Mouse (Mus musculus) forebrain, embryonic 12.5 days (tissue): ENCODE data around the gene Susd1. TPM values are rescaled to one million over a fixed set of nuclear protein-coding genes. Genes with fewer than 3 reads are reported as not detected.

Experiments
- ATAC-seq: fragments of 200-750 bp; cut with Nextera tagmentation; 2 replicates; pipeline ENCODE4 v1.8.0; 2017; ENCODE audit warnings: moderate TSS enrichment; ENCODE audit not compliant: low FRiP score
- H3K27ac ChIP-seq: fragments of 300-500 bp; sonication (generic); 2 replicates; pipeline ENCODE4 v1.5.1; 2016; ENCODE audit warnings: mild to moderate bottlenecking
- H3K27me3 ChIP-seq: fragments of 300-500 bp; sonication (generic); 2 replicates; pipeline ENCODE4 v1.6.1; 2016; ENCODE audit warnings: mild to moderate bottlenecking
- H3K36me3 ChIP-seq: fragments of 300-500 bp; sonication (generic); replicated peaks from 2 replicates; pipeline ENCODE4 v1.6.1; 2016; ENCODE audit warnings: mild to moderate bottlenecking
- H3K4me1 ChIP-seq: fragments of 300-500 bp; sonication (generic); 2 replicates; pipeline ENCODE4 v1.6.1; 2016
- H3K4me2 ChIP-seq: fragments of 300-500 bp; sonication (generic); 2 replicates; pipeline ENCODE4 v1.6.1; 2016; ENCODE audit warnings: mild to moderate bottlenecking, moderate library complexity
- H3K4me3 ChIP-seq: fragments of 300-500 bp; sonication (generic); replicated peaks from 2 replicates; pipeline ENCODE4 v1.5.1; 2016; ENCODE audit warnings: mild to moderate bottlenecking
- H3K9ac ChIP-seq: fragments of 300-500 bp; sonication (generic); 2 replicates; pipeline ENCODE4 v1.6.1; 2016; ENCODE audit warnings: mild to moderate bottlenecking
- H3K9me3 ChIP-seq: fragments of 300-500 bp; sonication (generic); 2 replicates; pipeline ENCODE4 v1.6.1; 2016
- WGBS: fragments of 180-500 bp; shearing (Covaris S2); methylation state at CpG from one replicate; pipeline ENCODE4 v1.1.7; 2016; 5-methylcytosine and 5-hydroxymethylcytosine counted together
- polyA plus RNA-seq: library from polyadenylated mRNA; unstranded; fragments of >200 nt; fragmentation: Nextera tagmentation; extraction: Ambion mirVana; gene quantifications from 2 replicates; pipeline ENCODE4 v1.2.1, GENCODE M21; 2016

Gene Susd1
- polyA plus RNA-seq, 1 experiment from 2014 or later: 1.9 TPM

GRCm38 (mm10) chr4:59450906-59451305, 12.5 kb upstream of the Susd1 start:
- 95% methylated on average over 3 of the region's 3 CpGs for WGBS

DNA sequence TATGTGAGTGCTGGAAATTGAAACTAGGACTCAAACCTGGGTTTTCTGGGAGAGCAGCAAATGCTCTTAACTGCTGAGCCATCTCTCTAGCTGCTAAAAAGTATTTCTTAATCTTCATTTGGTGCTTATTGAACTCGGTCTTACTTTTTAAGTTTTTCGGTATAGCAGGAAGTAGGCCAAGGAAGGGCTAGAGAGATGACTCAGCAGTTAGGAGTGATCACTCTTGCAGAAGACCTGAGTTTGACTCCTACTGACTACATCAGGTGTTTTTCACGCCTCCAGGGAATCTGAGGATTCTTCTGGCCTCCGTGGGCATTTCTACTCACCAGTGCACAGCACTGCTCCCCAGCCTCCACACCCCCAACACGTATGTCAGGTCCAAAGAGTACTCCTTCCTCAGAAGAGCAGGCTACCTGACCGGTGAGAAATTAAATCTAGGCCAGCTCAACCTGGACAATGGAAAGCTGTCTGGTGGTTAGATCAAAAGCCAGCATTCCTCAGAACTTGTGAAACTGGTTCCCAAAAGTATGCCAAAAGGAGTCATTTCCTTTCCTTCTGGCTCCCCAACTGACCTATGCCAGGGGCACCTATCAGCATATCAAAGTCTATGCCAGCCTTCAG, 11.9 kb upstream of the Susd1 start:
- 89% methylated on average over 6 of the region's 6 CpGs for WGBS
- Histone ChIP-seq H3K36me3 (no peaks in the 10 kb centered on the region), H3K9me3 (no peaks in the 10 kb centered on the region), H3K4me2 (no peak overlapping the region), H3K9ac (no peak overlapping the region), H3K4me3 (no peak overlapping the region), H3K27me3 (no peaks in the 10 kb centered on the region), H3K27ac (no peak overlapping the region), H3K4me1 (no peaks in the 10 kb centered on the region)
- no peak for ATAC-seq

More at GRCm38 (mm10) chr4:59450906-59451305, 12.5 kb upstream of the Susd1 start:
- no peaks in the 10 kb centered on the region for H3K36me3 ChIP-seq
- no peak overlapping the region for H3K27ac ChIP-seq
- H3K4me2 ChIP-seq: no peak overlapping the region
- no peaks in the 10 kb centered on the region for H3K27me3 ChIP-seq
- H3K4me3 ChIP-seq: no peak overlapping the region
- no peaks in the 10 kb centered on the region for H3K9me3 ChIP-seq
- no peak for ATAC-seq
- no peaks in the 10 kb centered on the region for H3K4me1 ChIP-seq
- H3K9ac ChIP-seq: no peak overlapping the region

GRCm38 (mm10) chr4:59447296-59447695, 8.9 kb upstream of the Susd1 start:
- Histone ChIP-seq H3K9me3 (no peaks in the 10 kb centered on the region), H3K27me3 (no peaks in the 10 kb centered on the region; the same call in 1 of the 2 replicates), H3K27ac (no peak overlapping the region), H3K4me2 (no peak overlapping the region), H3K9ac (no peak overlapping the region), H3K4me3 (no peak overlapping the region), H3K4me1 (no peaks in the 10 kb centered on the region), H3K36me3 (no peaks in the 10 kb centered on the region)
- no peak for ATAC-seq
- 59% methylated on average over 1 of the region's 1 CpGs for WGBS

DNA sequence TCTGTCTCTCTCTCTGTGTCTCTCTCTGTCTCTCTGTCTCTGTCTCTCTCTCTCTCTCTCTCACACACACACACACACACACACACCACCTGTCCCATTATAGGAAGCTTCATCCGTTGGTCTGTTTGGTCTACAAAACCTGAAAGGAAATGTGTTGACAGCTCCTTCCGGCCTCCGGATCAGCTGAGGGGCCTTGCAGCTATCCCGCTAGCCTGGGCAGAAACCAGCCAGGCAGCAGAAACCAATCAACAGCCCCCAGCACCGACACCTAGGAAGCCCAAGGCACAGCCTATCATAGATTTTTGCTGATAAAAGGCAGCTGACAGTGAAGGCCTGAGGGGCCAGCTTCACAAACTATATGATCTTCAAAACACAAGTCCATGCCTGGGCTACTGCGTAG, 7.1 kb upstream of the Susd1 start:
- ATAC-seq: no peak
- Histone ChIP-seq H3K36me3 (no peaks in the 10 kb centered on the region), H3K4me2 (no peak overlapping the region), H3K9ac (no peak overlapping the region), H3K4me3 (no peak overlapping the region), H3K27me3 (peaks cover 5% of the 10 kb centered on the region), H3K9me3 (no peaks in the 10 kb centered on the region), H3K4me1 (no peaks in the 10 kb centered on the region), H3K27ac (no peak overlapping the region)
- WGBS: 84% methylated on average over 6 of the region's 6 CpGs

DNA sequence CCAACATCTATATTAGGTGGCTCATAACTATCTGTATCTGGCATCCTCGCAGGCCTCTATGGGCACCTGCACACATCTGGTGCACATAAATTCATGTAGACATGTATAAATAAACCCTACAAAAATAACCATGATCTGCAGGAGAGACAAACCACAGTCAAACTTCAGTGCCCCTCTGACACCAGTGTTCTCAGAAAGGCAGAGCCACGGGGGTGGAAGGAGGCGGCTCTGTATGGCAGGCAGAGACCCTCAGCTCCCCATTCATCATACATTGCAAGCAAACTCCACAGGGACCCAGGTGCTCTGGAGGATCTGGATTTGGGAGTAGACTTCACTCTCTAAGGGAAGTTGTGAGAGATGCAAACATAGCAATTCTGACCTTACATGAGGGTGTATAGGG, 6.6 kb upstream of the Susd1 start:
- Histone ChIP-seq H3K9me3 (no peaks in the 10 kb centered on the region), H3K9ac (no peak overlapping the region), H3K27ac (no peak overlapping the region), H3K4me3 (no peak overlapping the region), H3K4me1 (no peaks in the 10 kb centered on the region), H3K4me2 (no peak overlapping the region), H3K36me3 (no peaks in the 10 kb centered on the region), H3K27me3 (peaks cover 10% of the 10 kb centered on the region)
- no peak for ATAC-seq
- 92% methylated on average over 3 of the region's 3 CpGs for WGBS

DNA sequence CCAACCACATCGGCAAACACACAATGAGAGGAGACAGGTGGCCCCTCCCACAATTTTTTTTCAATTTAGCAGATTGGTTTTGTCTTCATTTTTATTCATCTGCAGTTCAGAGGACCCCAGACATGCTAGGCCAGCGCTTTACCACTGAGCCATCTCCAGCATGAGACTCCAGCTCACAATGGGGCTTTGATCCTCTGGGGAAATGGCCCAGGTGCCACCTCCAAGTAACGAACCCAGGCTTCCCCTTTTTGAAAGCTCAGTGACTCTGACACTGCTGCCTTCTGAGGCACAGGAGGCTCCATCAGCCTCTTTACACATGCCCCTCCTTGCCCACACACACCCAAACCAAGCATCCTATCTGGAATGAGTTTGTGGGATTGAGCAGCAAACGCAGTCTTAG, 5.7 kb upstream of the Susd1 start:
- no peak overlapping the region for H3K4me2 ChIP-seq
- 78% methylated on average over 4 of the region's 4 CpGs for WGBS
- no peaks in the 10 kb centered on the region for H3K36me3 ChIP-seq
- no peak overlapping the region for H3K4me3 ChIP-seq
- H3K4me1 ChIP-seq: no peaks in the 10 kb centered on the region
- H3K9ac ChIP-seq: no peak overlapping the region
- H3K27ac ChIP-seq: no peak overlapping the region
- H3K9me3 ChIP-seq: no peaks in the 10 kb centered on the region
- no peak for ATAC-seq
- peaks cover 18% of the 10 kb centered on the region for H3K27me3 ChIP-seq

- Histone ChIP-seq H3K4me2 (no peak overlapping the region), H3K4me1 (peaks cover 11% of the 10 kb centered on the region), H3K4me3 (no peak overlapping the region), H3K27ac (no peak overlapping the region), H3K36me3 (no peaks in the 10 kb centered on the region), H3K27me3 (peaks cover 45% of the 10 kb centered on the region), H3K9ac (no peak overlapping the region), H3K9me3 (no peaks in the 10 kb centered on the region)
- WGBS: 90% methylated on average over 1 of the region's 1 CpGs
- no peak for ATAC-seq
Observed at GRCm38 (mm10) chr4:59441265-59441664, 2.8 kb upstream of the Susd1 start.

DNA sequence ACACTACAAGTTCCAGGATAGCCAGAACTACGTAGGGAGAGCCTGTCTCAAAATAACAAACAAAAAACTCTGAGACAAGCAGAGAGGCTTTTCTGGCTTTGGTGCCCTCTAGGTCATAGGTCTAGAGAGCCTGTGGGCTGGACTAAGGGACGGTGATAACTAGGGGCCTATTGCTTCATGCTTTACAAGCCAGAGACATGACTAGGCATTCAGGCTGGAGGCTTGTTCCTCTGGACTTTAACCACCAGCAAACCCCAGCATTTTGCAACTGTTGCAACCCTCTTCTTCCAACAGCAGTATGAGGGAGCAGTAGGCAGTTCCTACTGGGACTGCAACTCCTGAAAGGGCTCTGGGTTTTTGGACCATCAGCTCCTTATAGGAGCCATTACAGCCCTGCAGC, 1.5 kb upstream of the Susd1 start:
- peaks cover 49% of the 10 kb centered on the region for H3K27me3 ChIP-seq
- ATAC-seq: no peak

DNA sequence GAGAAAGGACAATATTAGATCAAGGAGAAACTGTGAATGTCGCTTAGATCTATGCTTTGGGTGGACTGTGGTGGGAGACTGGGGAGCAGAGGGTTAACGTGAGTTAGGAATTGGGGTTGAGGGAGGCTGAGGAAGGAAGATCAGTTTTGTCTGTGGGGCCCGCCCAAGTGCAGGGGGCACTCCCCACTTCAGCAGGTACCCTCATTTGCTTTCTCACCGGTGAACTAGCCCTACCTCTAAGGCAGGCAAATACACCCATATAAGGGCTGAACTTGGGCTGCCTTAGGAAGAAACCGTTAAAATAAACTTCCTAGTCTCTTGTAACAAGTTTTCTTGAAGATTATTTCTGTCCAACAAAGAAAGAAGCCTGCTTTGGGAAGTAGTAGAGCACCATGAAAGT, 608 bp upstream of the Susd1 start:
- 38% methylated on average over 5 of the region's 5 CpGs for WGBS
- H3K9me3 ChIP-seq: no peaks in the 10 kb centered on the region
- H3K27me3 ChIP-seq: peaks cover 49% of the 10 kb centered on the region
- no peak overlapping the region for H3K9ac ChIP-seq
- no peak for ATAC-seq
- H3K4me3 ChIP-seq: no peak overlapping the region
- peaks cover 11% of the 10 kb centered on the region for H3K4me1 ChIP-seq
- H3K36me3 ChIP-seq: no peaks in the 10 kb centered on the region
- H3K4me2 ChIP-seq: peak overlapping the region; percentile 99; the same call in 1 of the 2 replicates
- no peak overlapping the region for H3K27ac ChIP-seq

More for the DNA sequence above, 1.5 kb upstream of the Susd1 start:
- H3K9me3 ChIP-seq: no peaks in the 10 kb centered on the region
- no peak overlapping the region for H3K4me3 ChIP-seq
- H3K36me3 ChIP-seq: no peaks in the 10 kb centered on the region
- H3K4me1 ChIP-seq: peaks cover 11% of the 10 kb centered on the region
- H3K4me2 ChIP-seq: no peak overlapping the region
- no peak overlapping the region for H3K9ac ChIP-seq
- no peak overlapping the region for H3K27ac ChIP-seq
- WGBS: 55% methylated on average over 2 of the region's 2 CpGs

GRCm38 (mm10) chr4:59435951-59436350, 2.5 kb downstream of the Susd1 start:
- H3K36me3 ChIP-seq: no peaks in the 10 kb centered on the region
- peaks cover 11% of the 10 kb centered on the region for H3K4me1 ChIP-seq
- no peaks in the 10 kb centered on the region for H3K9me3 ChIP-seq
- H3K9ac ChIP-seq: no peak overlapping the region
- no peak overlapping the region for H3K27ac ChIP-seq
- 87% methylated on average over 4 of the region's 4 CpGs for WGBS
- ATAC-seq: no peak
- no peak overlapping the region for H3K4me3 ChIP-seq
- peaks cover 49% of the 10 kb centered on the region for H3K27me3 ChIP-seq
- no peak overlapping the region for H3K4me2 ChIP-seq

DNA sequence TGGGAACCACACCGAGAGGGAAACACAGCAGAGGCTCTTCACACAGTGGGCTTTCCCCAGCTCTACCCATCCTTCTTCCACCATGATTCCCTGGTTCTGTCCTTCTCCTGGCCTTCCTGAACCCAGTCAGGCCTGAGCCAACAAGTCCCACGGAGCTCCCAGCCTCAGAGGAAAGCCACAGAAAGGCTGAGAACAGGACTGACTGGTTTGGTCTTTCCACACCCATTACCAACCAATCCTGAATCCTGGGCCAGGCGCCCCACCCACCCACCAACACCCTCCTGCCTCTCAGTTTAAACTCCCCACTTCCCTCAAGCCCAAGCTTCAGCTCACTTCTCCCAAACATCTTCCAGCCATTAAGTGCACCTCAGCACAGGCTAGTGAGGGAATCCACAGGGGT, 4.4 kb downstream of the Susd1 start:
- WGBS: 74% methylated on average over 3 of the region's 3 CpGs
- Histone ChIP-seq H3K4me3 (no peak overlapping the region), H3K4me2 (no peak overlapping the region), H3K9me3 (no peaks in the 10 kb centered on the region), H3K9ac (no peak overlapping the region), H3K27ac (no peak overlapping the region), H3K36me3 (no peaks in the 10 kb centered on the region), H3K27me3 (peaks cover 31% of the 10 kb centered on the region), H3K4me1 (peaks cover 11% of the 10 kb centered on the region)
- no peak for ATAC-seq

GRCm38 (mm10) chr4:59429128-59429527, 9.3 kb downstream of the Susd1 start:
- Histone ChIP-seq H3K4me3 (no peak overlapping the region), H3K4me2 (no peak overlapping the region), H3K27me3 (no peaks in the 10 kb centered on the region), H3K36me3 (no peaks in the 10 kb centered on the region), H3K27ac (no peak overlapping the region), H3K9ac (no peak overlapping the region), H3K9me3 (no peaks in the 10 kb centered on the region), H3K4me1 (no peaks in the 10 kb centered on the region)
- no peak for ATAC-seq
- 87% methylated on average over 6 of the region's 6 CpGs for WGBS

DNA sequence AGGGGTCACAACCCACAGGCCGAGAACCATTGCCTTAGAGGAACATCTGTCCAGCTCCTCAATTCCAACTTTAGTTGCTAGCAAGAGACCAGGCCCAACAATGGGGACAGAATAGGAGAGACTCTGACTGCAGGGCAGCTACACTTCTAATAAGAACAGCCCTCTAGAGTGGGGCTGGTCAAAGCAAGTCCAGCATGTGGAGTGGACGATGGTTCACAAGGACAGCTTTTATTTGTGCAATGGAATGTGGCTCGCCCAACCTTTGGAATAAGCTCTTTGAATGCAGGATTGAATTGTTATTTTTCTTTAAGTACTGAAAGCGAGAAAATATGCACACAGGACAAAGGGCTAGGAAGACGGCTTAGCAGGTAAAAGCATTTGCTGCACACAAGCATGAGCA, 12.0 kb downstream of the Susd1 start:
- Histone ChIP-seq H3K4me3 (no peak overlapping the region), H3K9me3 (no peaks in the 10 kb centered on the region), H3K4me2 (no peak overlapping the region), H3K36me3 (no peaks in the 10 kb centered on the region), H3K27ac (no peak overlapping the region), H3K9ac (no peak overlapping the region), H3K27me3 (no peaks in the 10 kb centered on the region), H3K4me1 (peaks cover 10% of the 10 kb centered on the region)
- no peak for ATAC-seq
- WGBS: 73% methylated on average over 5 of the region's 5 CpGs
